Mouse (Mus musculus) limb, embryonic 11.5 days (tissue): ENCODE data around the gene Suv39h2. TPM values are rescaled to one million over a fixed set of nuclear protein-coding genes. Genes with fewer than 3 reads are reported as not detected.

Source experiments
- ATAC-seq: fragments of 200-750 bp; cut with Nextera tagmentation; 2 replicates; pipeline ENCODE4 v1.8.0; 2017; ENCODE audit warnings: low read depth; ENCODE audit not compliant: insufficient number of reproducible peaks, low FRiP score, low TSS enrichment
- DNase-seq: peaks from one replicate; pipeline ENCODE4 v3.0.0-alpha.2; 2015; ENCODE audit warnings: low spot score
- H3K27ac ChIP-seq: fragments of 300-500 bp; sonication (generic); replicated peaks from 2 replicates; pipeline ENCODE4 v1.5.1; 2014; ENCODE audit warnings: low read depth, mild to moderate bottlenecking, low read length
- H3K27me3 ChIP-seq: fragments of 300-500 bp; sonication (generic); 2 replicates; pipeline ENCODE4 v1.6.1; 2014; ENCODE audit warnings: mild to moderate bottlenecking, low read length, mixed read lengths; ENCODE audit not compliant: control insufficient read depth, insufficient read depth
- H3K36me3 ChIP-seq: fragments of 300-500 bp; sonication (generic); 2 replicates; pipeline ENCODE4 v1.6.1; 2014; ENCODE audit warnings: mild to moderate bottlenecking, low read length, moderate library complexity, mixed read lengths; ENCODE audit not compliant: control insufficient read depth, insufficient read depth
- H3K4me1 ChIP-seq: fragments of 300-500 bp; sonication (generic); 2 replicates; pipeline ENCODE4 v1.6.1; 2014; ENCODE audit warnings: low read length, mixed read lengths; ENCODE audit not compliant: control insufficient read depth, insufficient read depth
- H3K4me2 ChIP-seq: fragments of 300-500 bp; sonication (generic); 2 replicates; pipeline ENCODE4 v1.6.1; 2014; ENCODE audit warnings: low read depth, mild to moderate bottlenecking, moderate library complexity; ENCODE audit not compliant: severe bottlenecking
- H3K4me3 ChIP-seq: fragments of 300-500 bp; sonication (generic); 2 replicates; pipeline ENCODE4 v1.5.1; 2014; ENCODE audit warnings: low read depth, low read length
- H3K9ac ChIP-seq: fragments of 300-500 bp; sonication (generic); 2 replicates; pipeline ENCODE4 v1.6.1; 2014; ENCODE audit warnings: mild to moderate bottlenecking, low read length
- H3K9me3 ChIP-seq: fragments of 300-500 bp; sonication (generic); 2 replicates; pipeline ENCODE4 v1.6.1; 2016; ENCODE audit warnings: low read length; ENCODE audit not compliant: control insufficient read depth
- WGBS: fragments of 180-500 bp; shearing (Covaris S2); extraction: QIAGEN DNeasy Blood & Tissue Kit; methylation state at CpG from one replicate; pipeline ENCODE4 v1.1.7; 2014; 5-methylcytosine and 5-hydroxymethylcytosine counted together
- polyA plus RNA-seq: library from polyadenylated mRNA; unstranded; fragments of >200 nt; fragmentation: Nextera tagmentation; extraction: Ambion mirVana; gene quantifications from 2 replicates; pipeline ENCODE4 v1.2.1, GENCODE M21; 2014

Suv39h2 gene
- polyA plus RNA-seq, 1 experiment from 2014 or later = 46.4 TPM

DNA sequence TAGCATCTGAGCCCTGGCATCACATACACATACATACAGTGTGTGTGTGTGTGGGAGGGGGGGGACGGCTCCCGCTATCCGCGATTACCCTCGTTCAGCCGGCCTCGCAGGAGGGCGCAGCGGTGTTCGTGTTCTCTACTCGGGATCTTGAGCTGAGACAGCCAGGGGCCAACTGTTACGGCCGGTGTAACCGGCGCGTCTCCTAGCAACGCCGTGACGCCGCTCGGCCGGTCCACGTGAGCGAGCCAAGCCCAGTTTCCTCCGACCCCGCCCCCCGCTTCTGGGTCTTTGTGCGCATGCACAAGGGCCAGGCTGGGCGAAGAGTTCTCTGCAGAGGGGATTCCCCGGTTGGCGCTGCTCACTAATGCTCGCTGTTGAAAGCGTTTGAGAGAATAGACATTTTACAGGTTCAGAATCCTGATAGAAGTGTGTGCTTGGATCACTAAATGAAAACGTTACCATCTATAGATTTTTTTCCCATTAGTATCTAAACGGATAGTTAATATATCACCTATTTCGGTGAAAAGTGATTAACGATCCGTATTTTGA, 55.9 kb downstream of the Suv39h2 start:
- Histone ChIP-seq H3K9me3 (no peaks in the 10 kb centered on the region), H3K4me3 (peak overlapping the region; percentile 39), H3K9ac (no peak overlapping the region; the same call in 1 of the 2 replicates), H3K27ac (no peak overlapping the region), H3K27me3 (no peaks in the 10 kb centered on the region), H3K4me1 (no peaks in the 10 kb centered on the region), H3K4me2 (peak overlapping the region; percentile 53), H3K36me3 (no peaks in the 10 kb centered on the region)
- WGBS = 2% methylated on average over 38 of the region's 38 CpGs
- peak; percentile 96 for DNase-seq
- peak; percentile 93 for ATAC-seq

DNA sequence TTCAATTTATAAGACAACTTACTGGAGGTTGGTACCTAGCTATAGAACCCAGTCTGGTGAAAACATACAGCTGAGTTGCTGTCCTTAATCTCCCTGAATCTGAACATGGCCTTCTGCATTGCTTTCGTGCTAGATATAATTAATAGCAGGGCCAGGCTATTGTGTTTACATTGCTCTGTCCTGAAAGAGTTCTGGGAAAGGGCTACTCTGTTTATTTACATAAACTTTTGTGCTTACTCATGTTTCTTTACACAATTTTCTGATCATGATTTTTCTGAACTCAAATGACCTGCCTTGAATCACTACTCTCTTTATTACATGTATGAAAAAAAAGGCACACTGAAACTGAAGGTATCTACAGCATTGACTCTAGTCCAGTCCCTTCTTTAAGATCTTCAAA, 59.2 kb downstream of the Suv39h2 start:
- H3K9me3 ChIP-seq = no peaks in the 10 kb centered on the region
- no peaks in the 10 kb centered on the region for H3K27me3 ChIP-seq
- H3K27ac ChIP-seq = no peak overlapping the region
- H3K4me3 ChIP-seq = no peak overlapping the region
- ATAC-seq (no peak), DNase-seq (no peak)
- H3K4me2 ChIP-seq = no peak overlapping the region
- no peak overlapping the region for H3K9ac ChIP-seq
- WGBS = 67% methylated on average over 1 of the region's 1 CpGs
- H3K4me1 ChIP-seq = no peaks in the 10 kb centered on the region
- H3K36me3 ChIP-seq = no peaks in the 10 kb centered on the region

DNA sequence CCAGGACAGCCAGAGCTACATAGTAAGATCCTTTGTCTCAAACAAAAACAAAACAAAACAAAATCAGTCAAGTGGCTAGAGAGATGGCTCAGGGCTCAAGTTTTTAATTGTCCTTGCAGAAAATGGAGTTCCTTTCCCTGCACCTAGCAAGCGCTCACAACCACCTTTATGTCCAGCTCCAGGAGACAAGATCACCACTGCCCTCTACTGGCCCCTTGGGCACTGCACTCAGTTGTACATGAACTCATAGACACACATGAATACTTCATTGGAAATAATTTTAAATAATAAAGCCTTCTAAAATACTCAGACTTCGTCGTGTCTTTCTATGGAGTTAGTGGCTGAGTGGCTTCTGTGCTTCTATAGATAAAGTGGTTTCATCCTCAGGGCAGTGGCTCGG, 60.6 kb downstream of the Suv39h2 start:
- no peaks in the 10 kb centered on the region for H3K9me3 ChIP-seq
- no peak overlapping the region for H3K27ac ChIP-seq
- no peaks in the 10 kb centered on the region for H3K4me1 ChIP-seq
- no peak overlapping the region for H3K9ac ChIP-seq
- no peak overlapping the region for H3K4me2 ChIP-seq
- WGBS = 34% methylated on average over 4 of the region's 4 CpGs
- H3K36me3 ChIP-seq = no peaks in the 10 kb centered on the region
- no peak overlapping the region for H3K4me3 ChIP-seq
- ATAC-seq (no peak), DNase-seq (peak; percentile 80)
- no peaks in the 10 kb centered on the region for H3K27me3 ChIP-seq

DNA sequence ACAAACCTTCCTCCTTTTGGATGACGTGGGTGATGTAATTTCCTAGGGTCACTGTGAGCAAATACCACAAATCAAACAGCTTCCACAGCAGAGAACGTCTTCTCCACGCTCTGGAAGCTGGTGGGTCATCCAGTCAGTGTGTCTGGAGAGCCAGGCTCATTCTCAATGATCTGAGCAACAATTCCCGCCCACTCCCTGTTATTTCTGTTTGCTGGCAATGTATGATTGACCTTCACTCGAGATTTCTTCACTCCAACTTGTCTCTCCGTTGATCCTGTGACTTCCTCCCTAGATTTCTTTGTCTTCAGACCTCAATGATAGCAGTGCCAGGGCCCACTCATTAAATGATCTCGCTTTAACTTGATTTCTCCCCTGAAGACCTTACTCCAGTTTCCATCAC, 67.1 kb downstream of the Suv39h2 start:
- Histone ChIP-seq H3K9me3 (no peaks in the 10 kb centered on the region), H3K4me3 (no peak overlapping the region), H3K9ac (no peak overlapping the region), H3K27ac (no peak overlapping the region), H3K27me3 (no peaks in the 10 kb centered on the region), H3K4me1 (no peaks in the 10 kb centered on the region), H3K36me3 (no peaks in the 10 kb centered on the region), H3K4me2 (no peak overlapping the region)
- ATAC-seq = no peak
- DNase-seq = no peak
- 82% methylated on average over 7 of the region's 7 CpGs for WGBS

DNA sequence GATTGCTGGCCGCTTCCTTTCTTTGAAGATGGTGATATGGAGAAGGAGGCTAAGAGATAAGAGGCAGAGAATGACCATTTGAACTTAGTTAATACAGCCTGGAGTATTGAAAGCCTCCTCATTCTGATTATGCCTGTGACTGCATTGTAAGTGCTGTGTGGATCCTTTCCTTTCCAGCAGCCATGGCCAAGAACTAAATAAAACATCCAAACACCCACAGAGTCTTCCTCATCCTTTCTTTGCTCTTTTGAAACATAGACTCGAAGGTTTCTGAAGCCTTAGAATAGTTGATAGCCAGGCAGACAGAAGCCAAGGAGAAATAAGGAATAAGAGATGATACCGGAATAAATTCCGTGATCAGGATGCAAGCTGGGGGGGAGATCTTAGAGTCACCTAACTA, 68.8 kb downstream of the Suv39h2 start:
- no peak overlapping the region for H3K9ac ChIP-seq
- H3K36me3 ChIP-seq = no peaks in the 10 kb centered on the region
- H3K4me1 ChIP-seq = no peaks in the 10 kb centered on the region
- ATAC-seq (no peak), DNase-seq (no peak)
- no peak overlapping the region for H3K27ac ChIP-seq
- H3K4me3 ChIP-seq = no peak overlapping the region
- 88% methylated on average over 4 of the region's 4 CpGs for WGBS
- no peaks in the 10 kb centered on the region for H3K27me3 ChIP-seq
- H3K9me3 ChIP-seq = no peaks in the 10 kb centered on the region
- no peak overlapping the region for H3K4me2 ChIP-seq

Other genes with a start within 250 kb of the Suv39h2 start
- gene Nmt2, start 190.8 kb downstream of the Suv39h2 start, polyA plus RNA-seq = 35.1 and 35.5 TPM in 2 replicates
- gene Rpp38, start 142.4 kb downstream of the Suv39h2 start, polyA plus RNA-seq = 18.7 and 22.3 TPM in 2 replicates
- gene Acbd7, start 138.9 kb downstream of the Suv39h2 start, polyA plus RNA-seq = not detected in 2 replicates
- not detected in 2 replicates for gene Olah, start 77.8 kb downstream of the Suv39h2 start, polyA plus RNA-seq
- not detected in 2 replicates for gene Meig1, start 52.4 kb downstream of the Suv39h2 start, polyA plus RNA-seq
- 5.5 and 5.6 TPM in 2 replicates for gene Dclre1c, start 50.9 kb downstream of the Suv39h2 start, polyA plus RNA-seq
- gene Gm45902, start 37.8 kb upstream of the Suv39h2 start, polyA plus RNA-seq = 7.9 and 8.0 TPM in 2 replicates
- 120 and 122 TPM in 2 replicates for gene Hspa14, start 37.8 kb upstream of the Suv39h2 start, polyA plus RNA-seq
- not detected in 2 replicates for gene Cdnf, start 38.0 kb upstream of the Suv39h2 start, polyA plus RNA-seq
- 61.0 and 61.9 TPM in 2 replicates for gene Fam107b, start 95.5 kb upstream of the Suv39h2 start, polyA plus RNA-seq